Mouse (Mus musculus) ES-E14 (cell line): Measurements from ENCODE around the gene Olfr548-ps1. TPM values are rescaled to one million over a fixed set of nuclear protein-coding genes. Genes with fewer than 3 reads are reported as not detected.

ENCODE experiments used
- DNase-seq: peaks from one replicate; pipeline ENCODE4 v3.0.0-alpha.2; 2013; ENCODE audit warnings: low read depth, low spot score
- H3K27ac ChIP-seq: 2 replicates; pipeline ENCODE4 v1.5.1; 2012; ENCODE audit warnings: low read depth, mild to moderate bottlenecking, low read length, moderate library complexity, mixed read lengths; ENCODE audit not compliant: poor library complexity, insufficient read depth, severe bottlenecking
- H3K36me3 ChIP-seq: 2 replicates; pipeline ENCODE4 v1.6.1; 2012; ENCODE audit warnings: mild to moderate bottlenecking, low read length, moderate library complexity, mixed read lengths; ENCODE audit not compliant: control insufficient read depth, poor library complexity, insufficient read depth, severe bottlenecking
- H3K4me1 ChIP-seq, 2 experiments: fragments of 150-350 bp in 1 of 2; sonication (generic) in 1 of 2; 2 replicates each; pipeline ENCODE4 v1.6.1; 2012; ENCODE audit warnings: low read length in 2 of 2, mild to moderate bottlenecking in 1 of 2, mixed read lengths in 1 of 2; ENCODE audit not compliant: control insufficient read depth in 2 of 2, insufficient read depth in 2 of 2, poor library complexity in 1 of 2
- H3K4me3 ChIP-seq, 2 experiments: fragments of 150-350 bp in 1 of 2; sonication (generic) in 1 of 2; 2 replicates each; pipeline ENCODE4 v1.5.1; 2012; ENCODE audit warnings: low read length in 2 of 2, low read depth in 1 of 2, mild to moderate bottlenecking in 1 of 2, mixed read lengths in 1 of 2; ENCODE audit not compliant: insufficient read depth in 1 of 2, poor library complexity in 1 of 2, severe bottlenecking in 1 of 2
- H3K9ac ChIP-seq: 2 replicates; pipeline ENCODE4 v1.6.1; 2012; ENCODE audit warnings: low read depth, mild to moderate bottlenecking, low read length, mixed read lengths; ENCODE audit not compliant: poor library complexity, insufficient read depth, severe bottlenecking
- H3K9me3 ChIP-seq: fragments of 150-350 bp; sonication (generic); 2 replicates; pipeline ENCODE4 v1.6.1; 2012; ENCODE audit warnings: low read depth, mild to moderate bottlenecking, low read length; ENCODE audit not compliant: control insufficient read depth, insufficient read depth
- CHD2 ChIP-seq: IDR thresholded peaks from 2 replicates; pipeline ENCODE4 v1.6.1; 2014; ENCODE audit warnings: mild to moderate bottlenecking, low read depth, low read length, inconsistent platforms
- HCFC1 ChIP-seq: IDR thresholded peaks from 2 replicates; pipeline ENCODE4 v1.6.1; 2012; ENCODE audit warnings: low read length, inconsistent platforms, borderline replicate concordance; ENCODE audit not compliant: insufficient read depth
- MAFK ChIP-seq: IDR thresholded peaks from 2 replicates; pipeline ENCODE4 v1.6.1; 2014; ENCODE audit warnings: mild to moderate bottlenecking, low read depth, low read length, inconsistent platforms; ENCODE audit not compliant: insufficient read depth
- ZC3H11A ChIP-seq: IDR thresholded peaks from 2 replicates; pipeline ENCODE4 v1.6.1; 2012; ENCODE audit warnings: low read depth, mild to moderate bottlenecking, inconsistent platforms, low read length, borderline replicate concordance
- ZNF384 ChIP-seq: IDR thresholded peaks from 2 replicates; pipeline ENCODE4 v1.6.1; 2012; ENCODE audit warnings: low read depth, low read length, inconsistent platforms
- in situ Hi-C, 2 experiments: fragments of 600-800 bp; cut with MboI; formaldehyde crosslinking; loops; one replicate each; pipeline ENCODE4 v1.15.1; 2025; ENCODE audit warnings: low sequenced_read_pairs in 2 of 2, inconsistent platforms in 1 of 2; ENCODE audit not compliant: unreplicated experiment in 2 of 2
- total RNA-seq: library from RNA; depleted of rRNA; stranded (reverse); fragments of 300-350 nt; gene quantifications from 2 replicates; pipeline ENCODE4 v1.2.3, GENCODE M21; 2012

Gene Olfr548-ps1
- total RNA-seq, 1 experiment: not detected

GRCm38 (mm10) chr7:102508066-102508465 lies 32.6 kb upstream of the Olfr548-ps1 start:
- no peak overlapping the region for H3K4me3 ChIP-seq
- H3K27ac ChIP-seq: no peak overlapping the region
- H3K4me1 ChIP-seq: peaks cover 0 to 3% of the 10 kb centered on the region in 2 experiments; a peak in 1 of 4 replicates
- no peaks in the 10 kb centered on the region for H3K36me3 ChIP-seq
- no peak overlapping the region for H3K9ac ChIP-seq
- no peak for DNase-seq
- TF ChIP-seq ZNF384 (no peak), HCFC1 (no peak), CHD2 (no peak), MAFK (no peak), ZC3H11A (no peak)
- H3K9me3 ChIP-seq: no peaks in the 10 kb centered on the region
- in situ Hi-C loops: loop anchor here (10.0 to 25.0 kb wide), 3 partner anchors 404 to 604 kb away; partner anchors contain the start of genes Olfr571 (in 2 of the 2) and Olfr572 (in 1 of the 2)

GRCm38 (mm10) chr7:102508666-102509065 lies 32.0 kb upstream of the Olfr548-ps1 start:
- DNase-seq: no peak
- H3K9me3 ChIP-seq: no peaks in the 10 kb centered on the region
- no peak overlapping the region for H3K27ac ChIP-seq
- H3K4me1 ChIP-seq: peaks cover 0 to 3% of the 10 kb centered on the region in 2 experiments; a peak in 1 of 4 replicates
- no peak for TF ChIP-seq ZNF384
- TF ChIP-seq MAFK: no peak
- in situ Hi-C loops: loop anchor here (10.0 to 25.0 kb wide), 3 partner anchors 404 to 604 kb away; partner anchors contain the start of genes Olfr571 (in 2 of the 2) and Olfr572 (in 1 of the 2)
- H3K36me3 ChIP-seq: no peaks in the 10 kb centered on the region
- no peak overlapping the region for H3K4me3 ChIP-seq
- no peak overlapping the region for H3K9ac ChIP-seq

DNA sequence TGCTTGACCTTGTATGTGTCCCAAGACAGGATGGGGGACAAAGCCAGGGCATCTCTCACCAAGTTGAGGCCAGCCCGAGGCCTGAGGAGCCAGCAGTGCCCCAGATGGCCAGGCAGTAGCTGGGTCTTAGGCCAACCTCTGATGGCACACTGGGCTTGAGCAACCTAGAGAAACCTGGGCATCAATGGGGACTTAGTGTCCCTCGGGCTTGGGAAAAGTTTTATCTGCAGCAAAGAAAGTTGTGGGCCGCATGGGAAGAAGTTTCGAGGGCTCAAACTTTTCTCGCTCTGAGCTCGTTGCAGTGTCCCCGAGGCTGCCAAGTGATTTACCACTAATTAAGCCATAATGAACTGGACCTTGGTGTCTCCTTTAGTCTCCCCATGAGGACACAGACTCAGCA lies 31.0 kb upstream of the Olfr548-ps1 start:
- in situ Hi-C loops: loop anchor here (10.0 to 25.0 kb wide), 3 partner anchors 403 to 603 kb away; partner anchors contain the start of genes Olfr571 (in 2 of the 2) and Olfr572 (in 1 of the 2)
- TF ChIP-seq CHD2: no peak
- no peak for TF ChIP-seq ZNF384
- no peak for TF ChIP-seq HCFC1
- no peak for TF ChIP-seq ZC3H11A
- TF ChIP-seq MAFK: no peak
- Histone ChIP-seq H3K27ac (no peak overlapping the region), H3K36me3 (no peaks in the 10 kb centered on the region), H3K4me3 (no peak overlapping the region), H3K9ac (no peak overlapping the region), H3K9me3 (no peaks in the 10 kb centered on the region), H3K4me1 (peaks cover 0 to 3% of the 10 kb centered on the region in 2 experiments; a peak in 1 of 4 replicates)
- no peak for DNase-seq

GRCm38 (mm10) chr7:102511927-102512326 lies 28.8 kb upstream of the Olfr548-ps1 start:
- H3K4me3 ChIP-seq: no peak overlapping the region
- no peak for DNase-seq
- TF ChIP-seq CHD2: no peak
- no peak for TF ChIP-seq MAFK
- TF ChIP-seq ZNF384: no peak
- TF ChIP-seq HCFC1: no peak
- no peak for TF ChIP-seq ZC3H11A

More at GRCm38 (mm10) chr7:102511927-102512326, 28.8 kb upstream of the Olfr548-ps1 start:
- H3K4me1 ChIP-seq: peaks cover 0 to 3% of the 10 kb centered on the region in 2 experiments; a peak in 1 of 4 replicates
- H3K27ac ChIP-seq: no peak overlapping the region
- in situ Hi-C loops: loop anchor here (25.0 kb wide), 2 partner anchors 400 to 600 kb away; partner anchors contain the start of genes Olfr571 (in 1 of the 2) and Olfr572 (in 1 of the 2)
- H3K36me3 ChIP-seq: no peaks in the 10 kb centered on the region
- no peaks in the 10 kb centered on the region for H3K9me3 ChIP-seq
- no peak overlapping the region for H3K9ac ChIP-seq
